ENCODE assay signal across 30 mouse cellular contexts in the genomic region with DNA sequence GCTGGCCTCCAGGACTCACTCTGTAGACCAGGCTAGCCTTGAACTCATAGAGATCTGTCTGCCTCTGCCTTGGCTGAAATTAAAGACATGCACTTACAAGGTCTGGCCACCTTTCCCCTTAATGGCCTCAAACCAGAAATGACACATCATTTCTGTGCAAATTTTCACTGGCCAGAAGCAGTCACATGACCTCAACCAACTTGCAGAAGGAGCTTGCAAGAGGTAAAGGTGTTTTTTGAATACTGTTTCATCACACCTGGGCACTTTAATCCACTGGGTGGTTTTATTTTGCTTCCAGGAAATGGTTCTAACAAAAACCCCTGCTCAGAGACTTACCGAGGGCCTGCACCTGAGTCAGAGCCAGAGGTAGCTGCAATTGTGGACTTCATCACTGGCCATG. TPM values are rescaled to one million over a fixed set of nuclear protein-coding genes. Genes with fewer than 3 reads are reported as not detected.
DNase-seq lines count a peak whose midpoint lies in the region; ATAC-seq and TF ChIP-seq lines count a peak whose summit lies in the region.
"Had no signal": no experiment of that assay in that cellular context is flagged by ENCODE, and none has a peak within 500 bp of the region (broad histone marks: within the 10 kb centered on the region; RNA-seq: fewer than 3 reads in every experiment).

No protein-coding gene starts in this region.

- H3K27ac ChIP-seq in forebrain, embryonic 10.5 days = peak overlapping the region; percentile 54
- no peak overlapping the region for H3K27ac ChIP-seq in forebrain, embryonic 12.5 days
- H3K27ac ChIP-seq in CH12.LX (ENCODE audit: insufficient read depth, low read depth) = no peak overlapping the region
- H3K27ac ChIP-seq: embryonic facial prominence, embryonic 12.5 days; embryonic facial prominence, embryonic 15.5 days; gastrocnemius, adult 2 months; heart, embryonic 15.5 days; hindbrain, embryonic 15.5 days had no signal

- DNase-seq in forebrain, embryonic 10.5 days (ENCODE audit: extremely low spot score, low spot score) = no peak
- DNase-seq in 416B (ENCODE audit: low read depth) (peak; percentile 20), CH12.LX (ENCODE audit: extremely low read depth) (peak; percentile 14)
- DNase-seq in gastrocnemius, postnatal 4 days (ENCODE audit: low spot score in 2 of 2) = no peak
- no peak for DNase-seq in thymus, postnatal 25 days
- DNase-seq in spleen, adult 12 weeks (ENCODE audit: low spot score) = no peak
- DNase-seq: adrenal gland, postnatal 10 days; adrenal gland, postnatal 36 days; cerebellum, adult 18-20 months; cerebellum, adult 9-10 months; cerebellum, postnatal 14 days; forebrain, postnatal 0 days; gastrocnemius, adult 2 months; gastrocnemius, postnatal 14 days; heart, adult 18-20 months; heart, postnatal 10 days; heart, postnatal 36 days had no signal

- TF ChIP-seq EP300 in CH12.LX (IDR thresholded peaks at IDR 0.05; ENCODE audit: low read length) = no peak

- no peaks in the 10 kb centered on the region for H3K36me3 ChIP-seq in forebrain, embryonic 10.5 days (replicated peaks)
- no peaks in the 10 kb centered on the region for H3K36me3 ChIP-seq in forebrain, embryonic 12.5 days (replicated peaks)
- H3K36me3 ChIP-seq in CH12.LX (replicated peaks in 1 of 2; ENCODE audit: control insufficient read depth in 1 of 2, insufficient read depth in 1 of 2, low read length in 1 of 2) = no peaks in the 10 kb centered on the region
- H3K36me3 ChIP-seq: embryonic facial prominence, embryonic 12.5 days; embryonic facial prominence, embryonic 15.5 days; G1E; heart, embryonic 12.5 days; heart, embryonic 15.5 days; hindbrain, embryonic 15.5 days had no signal

- 95% methylated on average over 1 of the region's 1 CpGs for WGBS in forebrain, embryonic 10.5 days
- WGBS in forebrain, embryonic 12.5 days = 97% methylated on average over 1 of the region's 1 CpGs

- dilution Hi-C loops in CH12.LX (cut with MboI; ENCODE audit: extremely low pct_ligation_motif_present, extremely low pct_unique_long_range_greater_than_20kb, low sequenced_read_pairs) = no loop called here

- H3K79me2 ChIP-seq in CH12.LX (replicated peaks; ENCODE audit: control insufficient read depth, extremely low read depth, insufficient read depth, poor library complexity, severe bottlenecking) = no peaks in the 10 kb centered on the region

- TF ChIP-seq POLR2A in CH12.LX (IDR thresholded peaks at IDR 0.05; ENCODE audit: low read depth, low read length) = no peak

- no peaks in the 10 kb centered on the region for H3K27me3 ChIP-seq in forebrain, embryonic 10.5 days (ENCODE audit: poor library complexity, severe bottlenecking)
- H3K27me3 ChIP-seq in forebrain, embryonic 12.5 days = no peaks in the 10 kb centered on the region
- H3K27me3 ChIP-seq in CH12.LX (replicated peaks) = no peaks in the 10 kb centered on the region
- H3K27me3 ChIP-seq: embryonic facial prominence, embryonic 12.5 days; embryonic facial prominence, embryonic 15.5 days; heart, embryonic 12.5 days; heart, embryonic 15.5 days; hindbrain, embryonic 15.5 days had no signal

- no peak overlapping the region for H3K9ac ChIP-seq in forebrain, embryonic 12.5 days
- H3K9ac ChIP-seq in CH12.LX (ENCODE audit: insufficient read depth, low read depth) = no peak overlapping the region
- H3K9ac ChIP-seq: embryonic facial prominence, embryonic 12.5 days; embryonic facial prominence, embryonic 15.5 days; forebrain, postnatal 0 days; heart, embryonic 12.5 days; heart, embryonic 15.5 days; hindbrain, embryonic 15.5 days had no signal

- in situ Hi-C loops in CH12.LX (cut with MboI; ENCODE audit: low pct_ligation_motif_present, low pct_unique_long_range_greater_than_20kb, low sequenced_read_pairs) = no loop called here

- H3K9me3 ChIP-seq in forebrain, embryonic 10.5 days = no peaks in the 10 kb centered on the region
- H3K9me3 ChIP-seq in forebrain, embryonic 12.5 days = no peaks in the 10 kb centered on the region
- no peaks in the 10 kb centered on the region for H3K9me3 ChIP-seq in CH12.LX (replicated peaks; ENCODE audit: low read length)
- H3K9me3 ChIP-seq: embryonic facial prominence, embryonic 12.5 days; embryonic facial prominence, embryonic 15.5 days; G1E; heart, embryonic 12.5 days; heart, embryonic 15.5 days; hindbrain, embryonic 15.5 days had no signal

- ATAC-seq in forebrain, embryonic 12.5 days (ENCODE audit: low FRiP score) = no peak
- 0 out of 2 replicates have a peak, but pooled peaks have one; percentile 34 for ATAC-seq in erythroblast, adult 5-6 weeks (replicated peaks; ENCODE audit: low FRiP score, poor library complexity, severe bottlenecking)
- ATAC-seq: forebrain, embryonic 14.5 days; forebrain, postnatal 0 days; intestine, postnatal 0 days had no signal

- H3K4me1 ChIP-seq in forebrain, embryonic 10.5 days = peaks cover 33% of the 10 kb centered on the region
- peaks cover 8% of the 10 kb centered on the region; the same call in 1 of the 2 replicates for H3K4me1 ChIP-seq in forebrain, embryonic 12.5 days
- H3K4me1 ChIP-seq in CH12.LX (ENCODE audit: control insufficient read depth in 1 of 2, insufficient read depth in 2 of 2) = peaks cover 9 to 17% of the 10 kb centered on the region in 2 experiments
- H3K4me1 ChIP-seq: heart, embryonic 15.5 days had no signal

- no peak overlapping the region for H3K4me2 ChIP-seq in forebrain, embryonic 12.5 days
- no peak overlapping the region for H3K4me2 ChIP-seq in CH12.LX (ENCODE audit: insufficient read depth, low read depth, poor library complexity, severe bottlenecking)
- H3K4me2 ChIP-seq: embryonic facial prominence, embryonic 12.5 days; embryonic facial prominence, embryonic 15.5 days; heart, embryonic 12.5 days; heart, embryonic 15.5 days; hindbrain, embryonic 15.5 days had no signal

- no peak for TF ChIP-seq CTCF in CH12.LX (conservative IDR thresholded peaks at IDR 0.05 in 1 of 2, IDR thresholded peaks at IDR 0.05 in 1 of 2; ENCODE audit: low read depth in 2 of 2, low read length in 2 of 2)

- no peak overlapping the region for H3K4me3 ChIP-seq in forebrain, embryonic 10.5 days
- no peak overlapping the region for H3K4me3 ChIP-seq in forebrain, embryonic 12.5 days (replicated peaks)
- H3K4me3 ChIP-seq in CH12.LX (replicated peaks in 1 of 3; ENCODE audit: low read depth in 2 of 3, low read length in 2 of 3, poor library complexity in 1 of 3) = no peak overlapping the region
- H3K4me3 ChIP-seq: embryonic facial prominence, embryonic 12.5 days; embryonic facial prominence, embryonic 15.5 days; erythroblast, embryonic 14.5 days; gastrocnemius, adult 2 months; heart, embryonic 12.5 days; heart, embryonic 15.5 days; hindbrain, embryonic 15.5 days had no signal

- no peak for TF ChIP-seq RAD21 in CH12.LX (IDR thresholded peaks at IDR 0.05; ENCODE audit: low read depth, low read length)

TF ChIP-seq in CH12.LX, 34 proteins besides CTCF, POLR2A, EP300 and RAD21:
- TF ChIP-seq CHD1 (IDR thresholded peaks at IDR 0.05; ENCODE audit: low read depth, low read length) (no peak), BHLHE40 (IDR thresholded peaks at IDR 0.05; ENCODE audit: low read depth, low read length) (0 out of 2 replicates have a peak, but pooled peaks have one; percentile 5), USF1 (IDR thresholded peaks at IDR 0.05; ENCODE audit: low read depth, low read length) (peak; percentile 59)

RNA-seq across cellular contexts. Expression of a gene that starts 9.0 kb away (rescaled TPM):
- polyA plus RNA-seq in forebrain, embryonic 10.5 days (2016; fragmentation: Nextera tagmentation; extraction: Ambion mirVana) = 0.21 TPM in 1 of 2 replicates, not detected in the other
- polyA plus RNA-seq in forebrain, embryonic 12.5 days (2016; fragmentation: Nextera tagmentation; extraction: Ambion mirVana) = 0.24 TPM in 1 of 2 replicates, not detected in the other
- not detected in 2 replicates for total RNA-seq in CH12.LX (2012; rRNA removed)
- not detected in 2 replicates for total RNA-seq in CH12.LX (2014; rRNA removed)
- not detected in 2 replicates for polyA plus RNA-seq in CH12.LX (2012; ENCODE audit: insufficient read length, low read depth)
- not detected in 2 replicates for total RNA-seq in erythroblast, adult 5-6 weeks (2015; ENCODE audit: low replicate concordance)
- total RNA-seq in erythroblast, adult 5-6 weeks (2017; ENCODE audit: low replicate concordance) = not detected in 2 replicates
- under 1 TPM; 0.44 to 0.64 TPM for total RNA-seq in gastrocnemius, postnatal 4 days (2021)
- total RNA-seq: adrenal gland, postnatal 36 days; forebrain, postnatal 0 days; G1E; gastrocnemius, adult 2 months; gastrocnemius, postnatal 14 days; heart, adult 18-20 months had no signal
- polyA plus RNA-seq: erythroblast, embryonic 14.5 days; frontal cortex, adult 2 months; G1E had no signal

RNA-seq across cellular contexts. Expression of a gene that starts 19.2 kb away (rescaled TPM):
- polyA plus RNA-seq in forebrain, embryonic 10.5 days (2016; fragmentation: Nextera tagmentation; extraction: Ambion mirVana) = 0.51 and 0.84 TPM in 2 replicates
- polyA plus RNA-seq in forebrain, embryonic 12.5 days (2016; fragmentation: Nextera tagmentation; extraction: Ambion mirVana) = 0.21 and 0.24 TPM in 2 replicates
- not detected in 2 replicates for total RNA-seq in CH12.LX (2012; rRNA removed)
- not detected in 2 replicates for total RNA-seq in CH12.LX (2014; rRNA removed)
- not detected in 2 replicates for polyA plus RNA-seq in CH12.LX (2012; ENCODE audit: insufficient read length, low read depth)
- 1.3 TPM in 1 of 2 replicates, not detected in the other for total RNA-seq in erythroblast, adult 5-6 weeks (2015; ENCODE audit: low replicate concordance)
- not detected in 2 replicates for total RNA-seq in erythroblast, adult 5-6 weeks (2017; ENCODE audit: low replicate concordance)
- 1 to 10 TPM; 1.6 to 1.9 TPM for total RNA-seq in gastrocnemius, postnatal 4 days (2021)
- total RNA-seq: adrenal gland, postnatal 10 days; adrenal gland, postnatal 36 days; forebrain, postnatal 0 days; G1E; gastrocnemius, adult 2 months; heart, adult 18-20 months; heart, postnatal 10 days; heart, postnatal 36 days had no signal
- polyA plus RNA-seq: erythroblast, embryonic 14.5 days; forebrain, postnatal 0 days; frontal cortex, adult 2 months; G1E; hindbrain, embryonic 11.5 days; hindbrain, embryonic 15.5 days; intestine, postnatal 0 days had no signal

Comparison
In these comparisons a context has a peak if more than half of its experiments do, and no peak if none do; other contexts are left out.
1. DNase-seq: peak in 416B (single experiment) and CH12.LX (single experiment); none in forebrain, embryonic 10.5 days (single experiment), gastrocnemius, postnatal 4 days (0 of 2), thymus, postnatal 25 days (single experiment) and spleen, adult 12 weeks (single experiment).